Mouse (Mus musculus) skeletal muscle tissue, adult 2 months (tissue): ENCODE results near the gene Rin1.
"Not testable (repeated sequence)": the region's sequence is repeated elsewhere in the genome, so short reads cannot be mapped to it uniquely, and the experiment has no call there.

Experiments used
- DNase-seq: peaks from one replicate; pipeline ENCODE4 v3.0.0-alpha.2; 2012; ENCODE audit warnings: low read depth, low spot score

Gene Rin1

DNA sequence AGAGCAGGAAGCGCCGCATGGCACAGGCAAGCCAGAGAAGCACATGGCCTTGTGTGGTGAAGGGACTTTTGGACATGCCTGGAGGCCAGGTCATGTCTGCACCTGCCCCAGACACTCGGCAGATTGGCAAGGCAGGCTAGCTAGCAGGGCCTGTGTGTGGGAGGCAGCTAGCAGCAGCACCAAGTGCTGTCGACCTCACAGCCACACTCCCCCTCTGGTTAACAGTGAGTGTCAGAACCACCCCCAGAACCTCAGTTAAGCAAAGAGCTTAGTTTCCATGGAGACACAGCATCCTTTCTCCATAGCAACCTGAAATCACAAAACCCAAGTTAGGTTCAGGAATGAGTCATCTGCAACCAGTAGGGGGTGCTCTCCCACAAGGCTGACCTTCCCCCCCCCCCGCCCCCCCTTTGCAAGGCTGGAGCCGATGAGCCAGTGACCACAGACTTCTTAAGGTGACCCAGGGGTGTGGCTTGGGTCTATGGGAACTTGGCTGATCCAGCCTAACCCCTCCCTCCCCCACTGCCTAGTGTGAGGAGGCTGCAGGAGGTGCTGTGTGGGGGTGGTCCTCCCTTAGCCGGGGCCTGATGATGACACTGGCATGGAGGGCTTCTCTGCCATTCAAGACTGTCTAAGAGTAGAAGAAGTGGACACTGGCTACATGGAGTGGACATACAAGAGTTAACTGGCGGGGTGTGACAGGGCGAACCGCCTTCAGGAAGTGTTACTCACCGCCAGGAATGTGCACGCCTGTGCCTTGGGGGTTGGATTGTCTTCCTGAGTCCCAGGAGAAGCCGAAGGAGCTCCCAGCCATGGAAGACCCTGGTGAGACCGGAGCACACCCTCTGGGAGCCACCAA is at the start of gene Rin1:
Rin1 (plus strand) TSS at position 435 of the 859 bp plus-strand sequence.
- no peak for DNase-seq

DNA sequence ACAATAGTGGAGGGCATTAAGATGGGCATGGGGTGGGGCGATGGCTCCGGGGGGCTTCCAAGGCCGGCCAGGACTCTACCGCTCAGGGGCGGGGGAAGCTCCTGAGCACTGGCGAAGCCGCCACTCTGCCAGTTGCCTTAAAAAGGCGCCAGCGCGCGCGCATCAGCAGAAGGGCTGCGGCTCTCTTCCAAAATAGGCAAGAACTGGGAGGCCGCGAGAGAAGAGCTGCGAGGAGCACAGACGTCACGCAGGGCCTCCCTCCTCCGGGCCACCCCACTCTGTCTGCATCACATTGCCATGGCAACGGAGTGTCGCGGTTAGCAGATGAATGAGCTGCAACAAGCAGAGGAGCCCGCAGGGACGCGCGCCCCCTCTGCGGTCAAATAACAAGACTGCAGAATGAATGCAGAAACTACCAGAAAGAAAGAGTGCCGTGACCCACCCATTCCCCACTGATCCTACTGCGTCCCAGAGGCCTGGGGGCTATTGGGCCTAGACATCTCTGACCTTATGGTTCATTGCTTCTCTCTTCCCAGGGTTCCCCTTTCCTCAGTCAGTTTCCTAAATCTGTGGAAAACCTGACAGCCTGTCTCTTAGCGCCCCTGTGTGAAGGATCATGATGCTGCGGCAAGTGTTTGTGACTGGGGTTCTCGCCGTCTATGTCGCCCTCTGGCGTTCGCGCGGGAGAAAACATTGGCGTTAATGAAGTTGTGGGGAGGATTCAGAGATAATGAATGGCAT is 48.4 kb upstream of the Rin1 start:
- peak; percentile 54 for DNase-seq

DNA sequence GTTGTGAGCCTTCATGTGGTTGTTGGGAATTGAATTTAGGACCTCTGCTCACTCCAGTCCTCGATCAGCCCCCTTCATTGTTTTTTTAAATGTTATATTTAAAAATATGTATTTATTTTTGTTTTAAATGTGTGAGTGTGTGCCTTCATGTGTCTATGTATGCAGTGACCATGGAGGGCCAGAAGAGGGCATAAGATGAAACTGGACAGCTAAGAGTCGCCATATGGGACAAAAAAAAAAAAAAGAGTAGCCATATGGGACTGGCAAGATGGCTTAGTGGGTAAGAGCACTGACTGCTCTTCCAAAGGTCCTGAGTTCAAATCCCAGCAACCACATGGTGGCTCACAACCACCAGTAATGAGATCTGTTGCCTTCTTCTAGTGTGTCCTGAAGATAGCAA is 46.6 kb upstream of the Rin1 start:
- not testable (repeated sequence) for DNase-seq

DNA sequence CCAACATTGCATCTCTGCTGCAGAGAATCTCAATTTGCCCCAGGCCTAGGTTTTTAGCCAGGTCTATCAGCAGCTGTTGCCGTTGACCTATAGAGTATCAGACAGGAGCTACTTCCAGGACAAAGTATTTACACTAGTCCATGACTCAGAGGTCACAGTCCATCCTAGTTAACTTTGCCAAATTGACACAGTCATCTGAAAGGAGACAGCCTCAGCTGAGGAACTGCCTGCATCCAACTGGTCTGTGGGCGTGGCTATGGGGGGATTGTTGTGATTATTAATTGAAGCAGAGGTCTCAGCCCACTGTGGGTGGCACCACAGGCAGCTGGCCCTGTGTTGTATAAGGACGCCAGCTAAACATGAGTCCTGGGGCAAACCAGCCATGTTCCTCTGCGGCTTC is 45.4 kb upstream of the Rin1 start:
- DNase-seq: no peak

DNA sequence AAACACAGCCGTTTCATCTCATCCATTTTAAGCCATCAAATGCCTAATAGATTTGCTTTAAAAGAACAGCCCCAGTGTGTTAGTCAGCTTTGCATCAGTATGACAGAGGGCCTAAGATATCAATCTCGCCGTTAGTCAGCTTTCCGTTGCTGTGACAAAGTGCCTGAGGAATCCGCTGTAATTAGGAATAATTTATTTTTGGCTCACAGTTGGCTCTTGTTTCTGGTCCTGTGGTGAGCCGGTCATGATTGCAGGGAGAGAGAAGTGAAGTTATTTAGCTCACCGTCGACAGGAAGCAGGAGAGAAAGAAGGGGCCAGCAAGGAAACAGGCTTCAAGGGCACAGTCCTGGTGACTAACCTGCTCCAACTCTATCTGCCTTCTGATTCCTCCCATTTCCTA is 37.1 kb upstream of the Rin1 start:
- no peak for DNase-seq

DNA sequence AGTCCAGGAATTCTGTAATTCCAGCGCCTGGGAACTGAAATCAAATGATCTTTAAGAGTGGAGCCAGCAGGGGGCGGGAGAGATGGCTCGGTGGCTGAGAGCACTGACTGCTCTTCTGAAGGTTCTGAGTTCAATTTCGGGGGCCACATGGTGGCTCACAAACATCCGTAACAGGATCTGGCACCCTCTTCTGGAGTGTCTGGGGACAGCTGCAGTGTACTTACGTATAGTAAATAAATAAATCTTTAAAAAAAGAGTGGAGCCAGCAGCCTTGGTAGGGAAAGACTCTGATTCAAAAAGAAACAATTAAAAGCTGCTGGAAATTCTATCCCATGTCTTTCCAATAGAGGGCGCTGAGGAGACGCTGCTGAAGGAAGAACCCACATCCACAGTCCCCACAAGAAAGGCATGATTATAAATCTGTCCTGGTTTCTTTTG is 35.3 kb upstream of the Rin1 start:
- no peak for DNase-seq

DNA sequence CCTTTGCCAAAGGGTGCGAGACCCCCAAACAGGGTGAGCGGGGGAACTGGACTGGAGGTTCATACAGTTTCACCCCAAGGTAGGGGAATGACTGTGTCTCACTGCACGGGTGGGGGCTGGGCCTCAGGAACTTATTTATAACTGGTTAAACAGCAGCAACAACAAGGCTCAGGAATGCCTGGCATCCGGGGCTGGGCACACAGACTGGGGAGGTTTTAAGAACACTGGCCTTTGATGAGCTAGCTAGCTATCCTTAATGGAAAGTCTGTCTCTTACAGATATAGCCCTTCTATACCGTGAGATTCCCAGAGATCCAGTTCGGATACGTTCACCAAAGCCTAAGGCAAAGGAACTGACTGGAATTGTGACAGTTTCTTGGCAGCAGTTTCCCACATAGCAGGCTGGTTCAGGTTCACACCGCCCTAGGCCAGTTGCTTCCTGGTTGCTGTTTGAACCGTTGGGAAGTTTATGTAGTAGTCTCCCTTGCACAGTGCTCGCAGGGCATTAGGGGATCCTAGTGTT is 34.0 kb upstream of the Rin1 start:
- DNase-seq: no peak

DNA sequence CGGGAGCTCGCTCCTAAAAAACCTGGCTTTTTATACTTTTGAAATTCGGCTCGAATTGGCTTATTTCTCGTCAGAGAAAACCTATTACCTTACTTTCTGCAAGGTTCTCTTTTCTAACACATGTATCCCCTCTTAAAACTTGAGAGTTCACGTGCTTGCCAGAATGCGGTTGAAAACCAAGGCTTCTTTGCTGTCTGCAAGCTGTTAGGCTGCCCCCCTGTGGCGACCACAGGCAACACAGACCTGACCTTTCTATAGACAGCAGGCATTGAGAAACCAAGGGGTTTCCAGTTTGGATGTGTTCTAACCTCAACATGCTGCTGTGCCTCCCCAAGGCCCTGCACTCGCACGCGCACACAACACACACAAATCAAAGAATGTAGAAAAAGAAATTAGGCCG is 33.5 kb upstream of the Rin1 start:
- DNase-seq: no peak

DNA sequence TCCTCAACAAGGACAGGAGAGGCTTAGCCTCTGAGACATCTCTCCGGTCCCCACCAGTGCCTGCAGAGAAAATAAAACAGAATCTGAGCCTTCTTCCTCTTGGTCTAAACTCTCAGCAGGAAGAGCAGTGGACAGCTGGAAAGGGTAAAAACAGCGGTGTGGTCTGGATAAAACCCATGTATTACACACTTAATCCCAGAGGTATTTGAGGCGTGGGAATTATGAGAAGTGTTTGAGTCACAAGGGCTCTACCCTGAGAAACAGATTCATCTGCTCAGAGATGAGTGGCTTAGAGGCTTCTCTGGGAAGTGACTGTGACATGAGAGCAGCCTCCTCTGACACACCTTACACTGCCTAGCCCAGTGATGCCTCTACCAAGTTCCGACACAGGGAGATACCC is 32.7 kb upstream of the Rin1 start:
- DNase-seq: no peak

DNA sequence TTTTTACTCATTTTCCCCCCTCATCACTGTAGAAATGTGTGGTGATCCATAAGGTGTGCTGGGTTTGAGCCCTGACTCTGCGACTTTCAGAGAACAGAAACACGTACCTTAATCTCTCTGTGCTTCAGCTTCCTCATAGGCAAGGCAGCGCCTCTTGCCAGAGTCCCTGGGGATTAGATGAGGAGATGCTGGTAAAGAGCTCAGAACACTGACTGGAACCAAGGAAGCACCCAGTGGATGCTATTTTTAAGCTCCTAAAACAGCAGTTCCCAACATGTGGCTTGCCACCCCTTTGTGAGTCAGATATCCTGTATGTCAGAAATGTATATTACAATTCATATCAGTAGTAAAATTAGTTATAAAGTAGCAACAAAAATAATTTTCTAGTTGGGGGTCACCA is 32.1 kb upstream of the Rin1 start:
- no peak for DNase-seq

DNA sequence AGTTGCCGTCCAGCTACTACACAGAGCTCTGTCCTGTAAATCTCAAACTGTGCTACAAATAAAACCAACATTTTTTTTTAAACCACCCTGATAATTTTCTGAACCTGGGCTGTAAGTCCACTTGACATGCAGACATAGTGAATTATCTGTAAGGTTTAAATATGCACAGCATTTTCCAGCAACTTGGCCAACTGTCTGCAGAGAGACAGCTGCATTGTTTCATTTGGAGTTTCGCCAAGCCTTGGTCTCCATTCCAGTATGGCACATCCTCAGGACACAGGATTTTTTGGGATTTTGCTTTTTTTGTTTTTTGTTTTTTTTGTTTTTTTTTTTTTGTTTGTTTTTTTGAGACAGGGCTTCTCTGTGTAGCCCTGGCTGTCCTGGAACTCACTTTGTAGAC is 28.9 kb upstream of the Rin1 start:
- DNase-seq: no peak

DNA sequence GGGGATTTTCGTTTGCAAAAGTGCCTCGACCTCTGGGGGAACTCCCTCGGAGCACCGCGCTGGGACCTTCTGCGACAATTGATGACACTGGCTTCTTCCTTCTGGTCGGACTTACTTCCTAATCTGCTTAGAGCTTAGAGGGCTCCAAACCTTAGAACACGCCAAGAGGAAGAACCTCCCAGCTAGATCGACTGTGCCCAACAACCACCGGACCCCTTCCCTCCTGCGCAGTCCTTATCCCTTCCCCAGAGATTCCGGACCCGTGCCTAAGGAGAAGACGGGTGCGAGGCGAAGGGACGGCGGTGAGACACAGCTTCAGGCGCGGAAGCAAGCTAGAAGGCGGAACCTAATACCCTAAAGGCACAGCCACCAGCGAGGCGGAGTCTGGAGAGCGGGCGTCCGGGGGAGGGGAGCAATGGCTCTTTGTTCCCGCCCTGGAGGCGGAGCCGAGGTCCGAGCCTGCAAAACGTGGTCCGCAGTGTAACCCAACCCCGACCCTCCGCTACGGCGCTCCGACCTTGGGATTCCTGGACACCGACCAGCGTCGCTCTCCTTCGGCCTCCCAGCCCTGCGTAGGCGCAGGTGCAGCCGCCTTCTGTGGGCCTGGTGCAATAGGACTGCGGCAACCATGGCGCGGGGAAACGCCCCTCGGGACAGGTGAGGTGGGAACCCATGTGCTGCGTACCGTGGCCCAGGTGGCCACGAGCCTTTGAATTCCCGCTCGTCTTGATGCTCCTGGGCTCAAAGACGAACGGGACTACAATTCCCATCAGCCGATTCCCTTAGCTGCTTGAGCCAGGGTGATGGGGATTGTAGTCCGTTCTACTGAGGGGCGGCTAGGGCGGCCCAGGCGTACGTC is 26.4 kb upstream of the Rin1 start, which contains the start of gene Slc29a2:
Slc29a2 (plus strand) TSS at position 240 of the 859 bp plus-strand sequence.
- DNase-seq: peak; percentile 84

DNA sequence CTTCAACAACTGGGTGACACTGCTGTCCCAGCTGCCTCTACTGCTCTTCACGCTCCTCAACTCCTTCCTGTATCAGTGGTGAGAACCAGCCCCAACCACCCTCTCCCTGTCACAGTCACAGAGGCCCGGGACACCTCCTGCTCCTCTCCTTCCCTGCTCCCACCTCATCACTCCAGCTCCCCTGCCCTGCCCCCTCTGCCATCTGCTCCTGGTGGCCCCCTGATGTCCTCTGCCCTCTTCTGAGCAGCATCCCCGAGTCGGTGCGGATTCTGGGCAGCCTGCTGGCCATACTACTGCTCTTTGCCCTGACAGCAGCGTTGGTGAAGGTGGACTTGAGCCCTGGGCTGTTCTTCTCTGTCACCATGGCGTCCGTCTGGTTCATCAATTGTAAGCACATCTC is 24.2 kb upstream of the Rin1 start:
- DNase-seq: no peak

DNA sequence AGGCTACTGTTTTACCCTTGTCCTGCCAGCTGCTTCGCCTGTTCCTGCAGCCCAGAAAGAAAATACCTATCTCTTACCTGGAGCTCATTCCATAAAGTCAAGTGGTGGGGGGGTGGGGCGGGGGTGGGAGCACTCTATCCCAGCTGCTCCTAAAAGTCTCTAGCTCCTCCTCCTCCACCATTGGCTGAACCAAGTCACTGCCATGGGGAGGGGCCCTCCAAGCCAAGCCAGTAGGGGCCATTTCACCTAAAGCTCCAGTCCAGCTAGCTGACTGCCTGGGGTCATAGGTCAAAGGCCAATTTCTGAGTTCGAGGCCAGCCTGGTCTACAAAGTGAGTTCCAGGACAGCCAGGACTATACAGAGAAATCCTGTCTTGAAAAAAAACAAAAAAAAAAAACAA is 17.6 kb upstream of the Rin1 start:
- DNase-seq: no peak

DNA sequence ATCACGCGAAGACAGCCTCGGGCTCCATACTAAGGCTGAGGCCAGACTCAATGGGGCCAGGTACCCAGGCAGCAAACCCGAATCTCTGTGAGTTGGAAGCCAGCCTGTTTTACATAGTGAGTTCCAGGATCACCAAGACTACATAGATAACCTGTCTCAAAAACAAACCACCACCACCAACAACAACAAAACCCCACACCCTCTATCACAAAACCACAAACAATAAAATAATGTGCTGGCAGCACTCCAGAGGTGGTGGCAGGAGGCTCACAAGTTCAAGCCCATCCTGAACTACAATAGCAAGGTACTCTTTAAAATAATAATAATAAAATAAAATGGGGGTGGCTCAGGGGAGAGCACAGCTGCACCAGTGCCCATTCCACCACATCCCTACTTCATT is 13.7 kb upstream of the Rin1 start:
- no peak for DNase-seq

DNA sequence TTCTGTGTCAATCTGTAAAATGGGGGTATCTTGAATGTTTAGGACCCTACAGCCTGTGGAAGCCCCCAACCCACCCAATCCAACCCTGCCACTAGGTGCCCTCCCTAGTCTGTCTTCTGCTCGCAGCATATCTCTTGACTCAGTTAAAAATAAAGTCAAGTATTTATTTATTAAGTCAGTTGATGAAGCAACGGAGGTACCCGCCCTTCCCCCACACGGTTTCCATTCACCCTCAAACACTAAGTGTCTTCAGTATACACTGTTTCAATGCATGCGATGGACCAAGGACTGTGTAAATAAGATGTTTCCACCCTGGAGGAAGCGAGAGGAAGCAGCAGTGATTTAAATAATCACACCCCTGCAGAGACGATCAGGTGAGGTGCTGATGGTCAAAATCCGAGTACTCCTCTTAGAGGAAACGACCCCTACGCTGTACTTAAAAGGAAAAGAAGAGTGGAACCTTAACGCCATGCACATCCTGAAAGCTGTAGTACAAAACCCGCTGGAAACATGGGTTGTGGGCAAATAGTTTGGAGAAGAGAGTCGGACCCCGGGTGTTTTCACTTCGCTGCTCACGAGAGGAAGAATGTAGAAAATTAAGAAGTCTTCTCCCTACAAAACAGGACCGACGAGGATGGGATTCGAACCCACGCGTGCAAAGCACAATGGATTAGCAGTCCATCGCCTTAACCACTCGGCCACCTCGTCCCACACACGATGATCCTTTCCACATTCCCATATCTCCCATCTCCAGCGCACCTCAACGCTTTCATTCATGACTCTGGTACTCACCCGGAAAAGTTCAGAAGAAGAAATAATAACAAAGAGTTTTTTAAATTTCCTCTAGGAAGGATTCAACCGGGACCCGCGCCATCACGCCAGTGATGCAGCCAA is 12.4 kb upstream of the Rin1 start:
- DNase-seq: peak; percentile 52

DNA sequence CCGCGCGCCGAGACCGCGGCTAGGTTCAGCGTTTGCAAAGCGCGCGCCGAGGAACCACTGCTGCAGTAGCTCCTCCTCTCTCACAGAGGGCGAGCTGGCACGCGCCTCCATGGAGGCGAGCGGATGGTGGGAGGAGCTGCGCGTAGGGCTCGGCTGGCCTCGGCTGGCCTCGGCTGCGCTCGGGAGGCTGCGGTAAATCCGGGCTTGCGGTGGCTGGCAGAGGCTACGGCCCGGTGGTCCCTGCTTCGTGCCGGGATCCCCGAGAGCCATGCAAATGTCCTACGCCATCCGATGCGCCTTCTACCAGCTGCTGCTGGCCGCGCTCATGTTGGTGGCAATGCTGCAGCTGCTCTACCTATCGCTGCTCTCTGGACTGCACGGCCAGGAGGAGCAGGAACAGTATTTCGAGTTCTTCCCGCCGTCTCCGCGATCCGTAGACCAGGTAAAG is 11.5 kb upstream of the Rin1 start, which contains the start of the genes B4gat1 and AC124502.3:
B4gat1 (plus strand) TSS at position 118 of the 448 bp plus-strand sequence.
AC124502.3 (plus strand) TSS at position 183 of the 448 bp plus-strand sequence.
- DNase-seq: peak; percentile 82

DNA sequence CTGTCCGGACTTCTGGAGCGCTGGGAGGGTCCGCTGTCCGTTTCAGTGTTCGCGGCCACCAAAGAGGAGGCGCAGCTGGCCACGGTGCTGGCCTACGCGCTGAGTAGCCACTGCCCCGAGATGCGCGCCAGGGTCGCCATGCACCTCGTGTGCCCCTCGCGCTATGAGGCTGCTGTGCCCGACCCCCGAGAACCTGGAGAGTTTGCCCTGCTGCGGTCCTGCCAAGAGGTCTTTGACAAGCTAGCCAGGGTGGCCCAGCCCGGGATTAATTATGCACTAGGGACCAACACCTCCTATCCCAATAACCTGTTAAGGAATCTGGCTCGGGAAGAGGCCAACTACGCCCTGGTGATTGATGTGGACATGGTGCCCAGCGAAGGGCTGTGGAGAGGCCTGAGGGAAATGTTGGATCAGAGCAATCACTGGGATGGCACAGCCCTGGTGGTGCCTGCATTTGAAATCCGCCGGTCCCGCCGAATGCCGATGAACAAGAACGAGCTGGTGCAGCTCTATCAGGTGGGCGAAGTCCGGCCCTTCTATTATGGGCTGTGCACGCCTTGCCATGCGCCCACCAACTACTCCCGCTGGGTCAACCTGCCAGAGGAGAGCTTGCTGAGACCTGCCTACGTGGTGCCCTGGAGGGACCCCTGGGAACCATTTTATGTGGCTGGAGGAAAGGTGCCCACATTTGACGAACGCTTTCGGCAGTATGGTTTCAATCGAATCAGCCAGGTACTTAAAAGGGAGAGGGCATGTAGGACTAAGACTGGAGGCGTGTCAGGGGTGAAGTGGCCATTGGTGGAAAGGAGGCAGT is 10.8 kb upstream of the Rin1 start:
- DNase-seq: no peak

DNA sequence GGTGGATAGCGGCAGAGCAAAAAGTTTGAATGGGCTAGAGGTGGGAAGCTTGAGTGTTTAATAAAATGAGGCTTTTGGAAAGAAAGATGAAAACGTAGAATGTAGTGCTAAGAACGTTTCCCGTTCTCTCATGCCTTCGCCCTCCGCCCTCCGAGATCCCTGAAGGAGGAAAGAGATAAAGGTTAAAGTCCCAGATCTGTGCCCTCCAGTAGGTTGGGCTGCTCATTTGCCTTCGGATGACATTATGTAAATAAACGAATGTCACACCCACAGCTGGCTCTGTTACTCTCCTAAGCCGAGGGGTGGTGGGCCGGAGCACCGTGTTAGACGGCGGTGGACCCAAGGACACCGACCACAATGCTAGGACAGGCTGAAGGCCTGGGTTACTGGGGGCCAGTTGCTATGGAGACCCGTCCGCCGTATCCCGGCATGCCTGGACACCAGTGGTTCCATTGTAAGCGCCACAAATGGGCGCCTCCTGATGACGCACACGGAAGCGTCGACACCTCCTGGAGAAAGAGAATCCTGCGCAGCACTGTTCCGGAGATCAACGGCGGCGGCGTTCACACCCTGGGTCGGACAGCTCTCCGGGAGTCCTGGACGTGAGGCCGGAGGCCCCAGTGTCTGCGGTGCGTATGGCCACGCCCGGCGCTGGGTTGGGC is 9.3 kb upstream of the Rin1 start, which contains the start of gene Brms1:
Brms1 (plus strand) TSS at position 493 of the 662 bp plus-strand sequence.
- peak; percentile 91 for DNase-seq
